Mouse (Mus musculus) lung, adult 2 months (tissue): ENCODE measurements around the gene Itgb1.

Experiments
- CTCF ChIP-seq: fragments of 200-500 bp; IDR thresholded peaks from 2 replicates; pipeline ENCODE4 v1.5.1; 2011; ENCODE audit warnings: mild to moderate bottlenecking, low read length, control low read depth; ENCODE audit not compliant: insufficient read depth
- POLR2A ChIP-seq: fragments of 200-500 bp; IDR thresholded peaks from 2 replicates; pipeline ENCODE4 v1.6.1; 2011; ENCODE audit warnings: low read depth, mild to moderate bottlenecking, control low read depth, low read length, borderline replicate concordance; ENCODE audit errors: extremely low read depth

DNA sequence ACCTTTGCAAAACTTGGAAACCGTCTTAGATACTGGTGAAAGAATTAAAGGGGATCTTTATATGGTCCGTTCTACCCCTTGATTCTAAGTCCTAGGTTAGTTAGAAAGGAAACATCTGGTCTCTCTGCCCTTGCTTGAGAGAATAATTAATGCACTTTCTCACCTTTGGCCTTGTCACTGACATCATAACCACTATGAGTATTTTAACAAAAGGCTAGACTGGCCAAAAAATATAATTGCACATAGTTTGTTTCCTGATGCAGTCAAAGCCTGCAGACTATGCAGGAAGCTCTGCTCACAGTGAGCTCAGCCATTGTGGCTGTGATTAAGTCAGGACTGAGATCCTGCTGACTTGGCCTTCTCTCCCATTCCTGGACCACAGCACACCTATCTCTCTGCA lies 22.3 kb upstream of the Itgb1 start:
- no peak for TF ChIP-seq CTCF
- no peak for TF ChIP-seq POLR2A
